Mouse (Mus musculus) liver (tissue): Measurements from ENCODE around the gene Mmd2.

ENCODE experiments used
- DNase-seq: peaks from one replicate; pipeline ENCODE4 v3.0.0-alpha.2; 2020; ENCODE audit warnings: mixed read lengths

The Mmd2 gene

GRCm38 (mm10) chr5:142545014-142545795 is 63.4 kb downstream of the Mmd2 start:
- no peak for DNase-seq

DNA sequence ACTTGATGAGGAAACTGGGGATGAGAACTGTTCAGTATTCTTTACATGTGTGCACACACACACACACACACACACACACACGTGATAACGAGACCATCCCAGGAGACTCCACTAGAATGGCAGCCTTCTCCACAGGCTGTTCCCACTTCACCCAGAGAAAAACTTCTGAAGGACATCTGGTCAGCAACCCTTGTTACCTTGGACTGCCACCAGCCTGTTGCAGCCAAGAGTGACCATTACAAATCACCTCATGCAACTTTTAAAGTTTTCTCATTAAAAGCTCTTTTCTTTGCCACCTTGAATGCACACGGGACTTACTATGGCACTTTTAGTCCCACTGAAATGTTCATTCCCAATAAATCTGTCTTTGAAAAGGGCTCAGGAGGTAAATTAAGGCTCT is 71.3 kb downstream of the Mmd2 start:
- no peak for DNase-seq

DNA sequence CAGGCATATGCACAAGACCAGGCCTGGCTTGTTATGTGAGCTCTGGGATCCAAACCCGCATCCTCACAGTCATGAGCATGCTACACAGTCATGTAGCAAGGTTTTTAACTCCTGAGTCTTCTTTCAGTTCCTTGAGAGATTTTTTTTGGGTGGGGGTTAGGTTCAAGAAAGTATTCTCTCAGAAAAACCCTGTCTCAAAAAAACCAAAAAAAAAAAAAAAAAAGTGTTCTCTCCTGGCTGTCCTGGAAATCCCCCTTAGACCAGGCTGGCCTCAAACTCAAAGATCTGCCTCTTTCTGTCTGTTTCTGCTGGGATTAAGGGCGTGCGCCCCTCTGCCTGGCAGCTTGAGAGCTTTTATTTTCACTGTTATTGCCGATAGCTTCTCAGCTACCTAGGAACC is 73.2 kb downstream of the Mmd2 start:
- no peak for DNase-seq

GRCm38 (mm10) chr5:142529915-142530314 is 78.7 kb downstream of the Mmd2 start, which contains the start of gene Papolb:
Gene Papolb, minus strand, starts transcription at chr5:142530076.
- no peak for DNase-seq

- no peak for DNase-seq
Measured at GRCm38 (mm10) chr5:142524711-142525464, 83.7 kb downstream of the Mmd2 start.

DNA sequence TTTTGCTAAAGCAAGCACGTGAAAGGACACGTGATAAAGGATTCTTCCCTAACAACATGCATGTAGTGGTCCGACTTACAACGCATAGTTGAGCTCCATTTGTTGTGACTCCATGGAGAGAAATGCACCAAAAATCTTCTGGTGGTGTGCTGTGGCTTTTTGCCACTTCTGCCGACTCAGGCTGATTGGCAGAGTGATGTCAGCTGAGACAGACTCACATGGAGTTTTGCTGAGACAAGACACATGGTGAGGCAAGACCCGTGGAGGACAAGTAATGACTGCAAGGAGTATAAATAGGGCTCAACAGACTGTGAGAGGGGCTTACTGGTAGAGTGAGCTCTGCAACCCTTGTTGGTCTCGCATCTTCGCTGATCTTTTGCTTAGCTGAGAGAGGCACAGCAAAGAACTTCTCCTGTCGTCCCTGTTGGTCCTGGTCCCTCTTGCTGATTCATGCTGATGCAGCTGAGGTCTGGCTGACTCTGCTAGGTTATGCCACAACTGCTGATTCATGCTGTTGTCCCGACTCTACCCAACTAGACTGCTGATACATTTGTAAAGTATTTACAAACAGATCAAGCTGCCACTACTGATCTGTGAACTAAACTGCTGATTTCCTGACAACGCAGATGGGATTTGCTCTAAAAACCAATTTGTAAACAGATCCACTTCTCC is 87.3 kb downstream of the Mmd2 start:
- DNase-seq: peak; percentile 74

GRCm38 (mm10) chr5:142520360-142520759 is 88.2 kb downstream of the Mmd2 start:
- no peak for DNase-seq

DNA sequence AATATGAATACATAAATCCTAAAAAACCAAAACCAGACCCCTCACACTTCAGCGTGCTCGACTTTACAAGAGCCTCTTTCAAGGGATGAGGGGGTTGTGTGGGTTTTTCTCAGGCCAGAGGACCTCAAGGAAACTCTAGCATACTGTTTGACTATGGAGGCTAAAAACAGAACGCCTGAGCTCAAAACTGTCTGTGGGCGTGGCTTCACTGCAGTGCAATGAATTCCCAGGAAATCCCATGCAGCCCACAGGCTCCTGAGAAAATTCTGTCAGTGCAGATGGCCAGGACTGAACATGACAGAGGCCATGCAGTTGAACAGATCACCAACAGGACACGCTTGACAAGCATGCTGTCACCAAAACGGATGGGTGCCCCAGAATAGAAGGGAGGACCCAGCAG is 89.6 kb downstream of the Mmd2 start:
- DNase-seq: peak; percentile 18
